Mouse (Mus musculus): Measurements from ENCODE around the gene Iqcc. TPM values are rescaled to one million over a fixed set of nuclear protein-coding genes. Genes with fewer than 3 reads are reported as not detected.

The Iqcc gene
- polyA plus RNA-seq (2012; ENCODE audit: low replicate concordance): 4.0 and 5.9 TPM in 2 replicates

DNA sequence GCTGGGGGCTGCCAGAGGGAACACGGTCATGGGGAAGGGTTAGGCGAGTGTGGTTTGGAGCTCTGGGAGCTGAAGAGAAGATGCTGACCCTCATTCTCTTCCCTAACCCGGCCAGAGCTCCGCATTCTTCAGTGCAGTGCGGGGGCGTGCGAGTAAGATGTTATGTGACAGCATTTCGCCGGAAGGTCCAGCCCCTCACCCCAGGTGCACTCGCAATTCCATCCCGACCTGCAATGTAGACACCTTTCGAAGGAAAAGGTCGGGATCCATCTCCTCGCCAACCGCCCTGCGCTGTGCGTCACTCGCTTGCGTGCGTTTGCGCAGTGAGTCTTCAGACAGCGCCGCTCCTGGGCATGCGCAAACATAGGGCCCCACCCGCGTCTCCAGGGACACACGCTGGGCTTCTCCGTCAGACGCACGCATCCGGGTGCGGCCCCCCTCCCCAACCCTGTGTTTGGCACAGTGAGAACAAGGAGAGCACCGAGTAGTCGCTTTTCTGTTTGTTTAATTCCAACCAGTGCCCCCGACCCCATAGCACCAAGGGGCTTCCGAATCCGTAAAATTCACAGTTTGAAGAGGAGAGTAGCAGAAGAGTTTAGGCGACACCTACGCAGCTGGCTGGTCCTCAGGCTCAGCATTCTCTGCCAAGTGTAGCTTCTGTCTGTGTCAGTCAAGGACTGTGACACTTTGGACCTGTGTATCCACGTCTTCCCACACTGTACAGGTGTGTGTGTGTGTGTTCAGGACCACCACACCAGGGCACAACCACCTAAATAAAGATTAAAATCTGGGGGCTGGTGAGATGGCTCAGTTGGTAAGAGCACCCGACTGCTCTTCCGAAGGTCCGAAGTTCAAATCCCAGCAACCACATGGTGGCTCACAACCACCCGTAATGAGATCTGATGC is at the start of gene Iqcc:
Iqcc (minus strand) TSS at position 314 of the 906 bp plus-strand sequence.

DNA sequence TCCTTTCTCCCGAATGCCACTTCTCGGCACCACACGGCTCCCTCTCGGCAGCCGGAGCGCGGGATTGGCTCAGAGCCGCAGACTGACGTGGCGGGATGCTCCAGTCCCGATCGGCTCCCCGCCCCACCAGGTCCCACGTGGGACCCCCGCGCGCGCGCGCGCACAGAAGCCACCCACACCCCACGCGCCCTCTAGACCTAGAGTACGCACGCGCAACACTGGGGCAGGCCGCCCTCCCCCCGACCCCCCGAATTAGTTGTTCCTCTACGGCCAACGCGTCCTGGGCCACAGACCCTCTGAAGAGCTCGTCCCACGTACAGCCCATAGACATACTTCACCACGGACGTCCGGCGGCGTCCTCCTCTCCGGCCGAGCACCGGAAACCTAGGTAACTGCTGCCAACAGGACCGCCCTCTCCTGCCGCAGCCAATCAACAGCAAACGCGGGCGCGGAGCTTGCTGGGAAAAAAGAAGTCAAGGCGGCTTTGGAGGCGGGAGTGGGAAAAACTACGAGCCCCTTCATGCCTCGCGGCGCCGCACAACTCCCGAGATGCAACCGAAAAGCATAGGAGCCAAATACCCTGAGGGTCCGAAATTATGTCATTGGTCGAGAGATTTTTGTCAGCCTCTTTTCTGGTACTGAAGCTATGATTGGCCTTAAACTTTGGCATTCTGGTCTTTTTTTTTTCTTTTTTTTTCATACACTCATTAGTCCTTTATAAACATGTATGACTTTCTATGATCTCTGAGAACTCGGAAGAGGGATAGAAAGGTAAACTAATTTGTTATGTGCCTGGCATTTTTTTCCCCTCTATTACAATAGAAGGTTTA is 22.0 kb upstream of the Iqcc start, which contains the start of gene Txlna:
Txlna (minus strand) TSS at position 428 of the 830 bp plus-strand sequence.

GRCm38 (mm10) chr4:129623681-129624091 is 4.8 kb upstream of the Iqcc start, which contains the start of gene Ccdc28b:
Gene Ccdc28b (minus strand): TSS chr4:129623947.

GRCm38 (mm10) chr4:129614093-129614492 is 4.8 kb downstream of the Iqcc start, which contains the start of gene Dcdc2b:
Gene Dcdc2b (minus strand): TSS chr4:129614257.

DNA sequence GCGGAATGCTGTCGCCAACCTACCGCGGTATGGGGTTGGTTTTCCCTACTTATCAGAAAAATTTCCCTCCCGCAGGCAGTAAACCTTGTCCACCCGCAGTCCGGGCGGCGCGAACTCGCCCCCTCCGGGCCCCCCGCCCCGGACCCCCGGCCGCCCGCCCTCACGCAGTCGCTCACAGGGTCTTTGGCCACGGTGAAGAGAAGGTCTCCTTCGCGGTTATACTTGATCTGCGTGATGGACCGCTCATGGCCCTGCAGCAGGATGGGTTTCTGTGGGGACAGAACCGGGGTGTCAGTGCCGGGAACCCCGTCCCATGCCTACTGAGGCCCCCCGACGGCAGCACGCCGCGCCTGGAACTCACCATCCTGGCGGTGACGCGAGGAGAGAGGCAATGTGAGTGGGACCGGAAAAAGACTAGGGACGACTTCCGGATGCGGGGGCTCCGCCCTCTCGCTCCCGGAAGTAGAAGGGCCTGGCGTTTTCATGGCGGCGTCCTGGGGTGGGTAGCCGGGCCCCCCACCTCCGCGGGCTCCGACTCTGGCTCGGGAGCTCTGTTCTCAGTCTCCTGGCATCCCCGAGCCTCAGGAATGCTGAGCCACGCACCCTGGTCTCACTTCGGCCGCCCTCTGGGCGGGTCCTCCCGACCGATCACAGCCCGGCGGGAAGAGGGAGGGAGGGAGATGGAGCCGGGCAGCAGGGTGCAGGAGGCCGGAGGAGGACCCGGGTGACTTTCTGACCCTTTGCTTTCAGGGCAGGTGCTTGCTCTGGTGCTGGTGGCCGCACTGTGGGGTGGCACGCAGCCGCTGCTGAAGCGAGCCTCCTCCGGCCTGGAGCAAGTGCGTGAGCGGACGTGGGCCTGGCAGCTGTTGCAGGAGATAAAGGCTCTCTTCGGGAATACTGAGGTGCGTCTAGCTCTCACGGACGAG is 18.4 kb downstream of the Iqcc start, which contains the start of the genes Eif3i and Tmem234:
Eif3i (minus strand) TSS at position 416 of the 926 bp plus-strand sequence.
Tmem234 (plus strand) TSS at position 436 of the 926 bp plus-strand sequence.

GRCm38 (mm10) chr4:129578466-129578865 is 40.4 kb downstream of the Iqcc start, which contains the start of gene Fam167b:
Gene Fam167b (minus strand): TSS chr4:129578549.

DNA sequence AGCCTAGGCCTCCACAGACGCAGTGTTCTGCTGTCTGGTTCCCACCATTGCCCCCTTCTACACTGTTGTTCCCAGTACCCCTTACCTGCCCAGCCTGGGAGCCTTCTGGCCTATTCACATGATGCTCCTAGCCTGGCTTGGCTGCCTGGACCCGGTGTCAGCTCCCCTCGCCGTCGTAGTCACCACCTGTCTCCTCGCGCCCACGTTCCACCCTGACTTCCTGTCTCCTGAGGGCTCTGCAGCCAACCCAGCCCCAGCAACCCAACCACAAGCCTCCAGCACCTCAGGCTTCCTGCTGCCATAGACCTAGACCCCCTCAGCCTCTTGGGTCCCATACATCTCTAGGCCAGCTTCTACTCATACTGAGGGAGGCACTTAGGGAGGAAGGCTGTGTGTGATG is 45.5 kb downstream of the Iqcc start, which contains the start of gene Lck:
Lck (minus strand) TSS at position 212 of the 400 bp plus-strand sequence.

Other genes starting within 250 kb of the Iqcc start
- 1.1 and 2.3 TPM in 2 replicates for gene Zbtb8a, start 241.0 kb downstream of the Iqcc start, polyA plus RNA-seq (2012; ENCODE audit: low replicate concordance)
- gene Zbtb8b, start 178.2 kb downstream of the Iqcc start, polyA plus RNA-seq (2012; ENCODE audit: low replicate concordance): not detected in 2 replicates
- 37.4 and 50.9 TPM in 2 replicates for gene Bsdc1, start 157.5 kb downstream of the Iqcc start, polyA plus RNA-seq (2012; ENCODE audit: low replicate concordance)
- gene Tssk3, start 128.1 kb downstream of the Iqcc start, polyA plus RNA-seq (2012; ENCODE audit: low replicate concordance): not detected in 2 replicates
- gene Fam229a, start 127.9 kb downstream of the Iqcc start, polyA plus RNA-seq (2012; ENCODE audit: low replicate concordance): 4.0 and 17.3 TPM in 2 replicates
- gene Marcksl1, start 105.5 kb downstream of the Iqcc start, polyA plus RNA-seq (2012; ENCODE audit: low replicate concordance): 28.8 and 91.9 TPM in 2 replicates
- 26.0 and 75.3 TPM in 2 replicates for gene Hdac1, start 76.4 kb downstream of the Iqcc start, polyA plus RNA-seq (2012; ENCODE audit: low replicate concordance)
- 13.3 and 17.6 TPM in 2 replicates for gene Lck, start 45.5 kb downstream of the Iqcc start, polyA plus RNA-seq (2012; ENCODE audit: low replicate concordance)
- 1.8 and 2.0 TPM in 2 replicates for gene Fam167b, start 40.5 kb downstream of the Iqcc start, polyA plus RNA-seq (2012; ENCODE audit: low replicate concordance)
- 55.8 and 125 TPM in 2 replicates for gene Eif3i, start 18.5 kb downstream of the Iqcc start, polyA plus RNA-seq (2012; ENCODE audit: low replicate concordance)
- 229 and 293 TPM in 2 replicates for gene Tmem234, start 18.4 kb downstream of the Iqcc start, polyA plus RNA-seq (2012; ENCODE audit: low replicate concordance)
- gene Dcdc2b, start 4.8 kb downstream of the Iqcc start, polyA plus RNA-seq (2012; ENCODE audit: low replicate concordance): 0.60 TPM in 1 of 2 replicates, not detected in the other
- 9.9 and 21.2 TPM in 2 replicates for gene Ccdc28b, start 4.8 kb upstream of the Iqcc start, polyA plus RNA-seq (2012; ENCODE audit: low replicate concordance)
- gene Txlna, start 22.0 kb upstream of the Iqcc start, polyA plus RNA-seq (2012; ENCODE audit: low replicate concordance): 48.8 and 58.1 TPM in 2 replicates
- 24.0 and 24.3 TPM in 2 replicates for gene Kpna6, start 53.7 kb upstream of the Iqcc start, polyA plus RNA-seq (2012; ENCODE audit: low replicate concordance)
- 43.2 and 83.9 TPM in 2 replicates for gene Tmem39b, start 77.7 kb upstream of the Iqcc start, polyA plus RNA-seq (2012; ENCODE audit: low replicate concordance)
- 208 and 269 TPM in 2 replicates for gene Khdrbs1, start 123.2 kb upstream of the Iqcc start, polyA plus RNA-seq (2012; ENCODE audit: low replicate concordance)
- 38.9 and 43.7 TPM in 2 replicates for gene Ptp4a2, start 192.1 kb upstream of the Iqcc start, polyA plus RNA-seq (2012; ENCODE audit: low replicate concordance)